Comparison of ENCODE assay signal across 8 mouse cellular contexts in genomic region chr10:81288601-81289000, GRCm38 (mm10). TPM values are rescaled to one million over a fixed set of nuclear protein-coding genes. Genes with fewer than 3 reads are reported as not detected.
DNase-seq lines count a peak whose midpoint lies in the region; ATAC-seq lines count a peak whose summit lies in the region.

No protein-coding gene starts in this region.

- H3K9me3 ChIP-seq in midbrain, embryonic 14.5 days (ENCODE audit: control insufficient read depth, low read length), result no peaks in the 10 kb centered on the region
- no peaks in the 10 kb centered on the region for H3K9me3 ChIP-seq in midbrain, embryonic 13.5 days
- H3K9me3 ChIP-seq in forebrain, embryonic 13.5 days (replicated peaks), result no peaks in the 10 kb centered on the region

- no peak overlapping the region for H3K9ac ChIP-seq in midbrain, embryonic 14.5 days (replicated peaks; ENCODE audit: low read length)
- no peak overlapping the region for H3K9ac ChIP-seq in midbrain, embryonic 13.5 days (replicated peaks)
- H3K9ac ChIP-seq in forebrain, embryonic 13.5 days, result no peak overlapping the region

- ATAC-seq in midbrain, embryonic 14.5 days (ENCODE audit: low FRiP score, low TSS enrichment), result no peak
- no peak for ATAC-seq in midbrain, embryonic 13.5 days
- no peak for ATAC-seq in forebrain, embryonic 13.5 days

- DNase-seq in gastrocnemius, postnatal 10 days, result peak; percentile 59
- DNase-seq in gastrocnemius, postnatal 25 days, result no peak
- peak; percentile 46 for DNase-seq in midbrain, embryonic 14.5 days
- DNase-seq in cerebellum, postnatal 25 days, result peak; percentile 60 to 80
- peak; percentile 63 for DNase-seq in naive thymus-derived CD4-positive, alpha-beta T cell, adult 2 months (ENCODE audit: low read depth)
- DNase-seq in urinary bladder, adult 2 months (ENCODE audit: low spot score), result no peak

- peaks cover 31% of the 10 kb centered on the region for H3K27me3 ChIP-seq in midbrain, embryonic 14.5 days (ENCODE audit: control insufficient read depth, insufficient read depth, low read length)
- H3K27me3 ChIP-seq in midbrain, embryonic 13.5 days, result peaks cover 45% of the 10 kb centered on the region
- peaks cover 37% of the 10 kb centered on the region for H3K27me3 ChIP-seq in forebrain, embryonic 13.5 days

- no peaks in the 10 kb centered on the region for H3K36me3 ChIP-seq in midbrain, embryonic 14.5 days (ENCODE audit: control insufficient read depth, insufficient read depth, low read length)
- no peaks in the 10 kb centered on the region for H3K36me3 ChIP-seq in midbrain, embryonic 13.5 days
- no peaks in the 10 kb centered on the region for H3K36me3 ChIP-seq in forebrain, embryonic 13.5 days (ENCODE audit: poor library complexity, severe bottlenecking)

- 34% methylated on average over 6 of the region's 6 CpGs for WGBS in midbrain, embryonic 14.5 days
- 33% methylated on average over 6 of the region's 6 CpGs for WGBS in midbrain, embryonic 13.5 days
- 27% methylated on average over 6 of the region's 6 CpGs for WGBS in forebrain, embryonic 13.5 days

- H3K4me1 ChIP-seq in midbrain, embryonic 14.5 days (ENCODE audit: control insufficient read depth, insufficient read depth, low read length), result 0 out of 2 replicates have a peak, but pooled peaks cover 12% of the 10 kb centered on the region
- H3K4me1 ChIP-seq in midbrain, embryonic 13.5 days (replicated peaks), result peaks cover 25% of the 10 kb centered on the region
- H3K4me1 ChIP-seq in forebrain, embryonic 13.5 days, result peaks cover 28% of the 10 kb centered on the region

- H3K4me2 ChIP-seq in midbrain, embryonic 14.5 days (ENCODE audit: low read length), result no peak overlapping the region
- no peak overlapping the region for H3K4me2 ChIP-seq in midbrain, embryonic 13.5 days (replicated peaks)
- no peak overlapping the region for H3K4me2 ChIP-seq in forebrain, embryonic 13.5 days

- H3K4me3 ChIP-seq in midbrain, embryonic 14.5 days (replicated peaks; ENCODE audit: low read depth, low read length), result no peak overlapping the region
- no peak overlapping the region for H3K4me3 ChIP-seq in midbrain, embryonic 13.5 days (replicated peaks)
- no peak overlapping the region for H3K4me3 ChIP-seq in forebrain, embryonic 13.5 days

- H3K27ac ChIP-seq in midbrain, embryonic 14.5 days (replicated peaks; ENCODE audit: low read depth, low read length), result no peak overlapping the region
- no peak overlapping the region for H3K27ac ChIP-seq in midbrain, embryonic 13.5 days
- no peak overlapping the region for H3K27ac ChIP-seq in forebrain, embryonic 13.5 days

RNA-seq across cellular contexts. Expression of gene Tjp3, which starts 2.8 kb away (rescaled TPM):
- total RNA-seq in gastrocnemius, postnatal 10 days (2021), result under 1 TPM; 0.14 to 0.36 TPM
- not detected for total RNA-seq in gastrocnemius, postnatal 25 days (2021)
- polyA plus RNA-seq in midbrain, embryonic 14.5 days (2014; fragmentation: Nextera tagmentation; extraction: Ambion mirVana), result 4.4 and 5.7 TPM in 2 replicates
- 4.9 and 5.5 TPM in 2 replicates for polyA plus RNA-seq in midbrain, embryonic 13.5 days (2015; fragmentation: Nextera tagmentation; extraction: Ambion mirVana)
- 6.2 and 7.1 TPM in 2 replicates for polyA plus RNA-seq in forebrain, embryonic 13.5 days (2015; fragmentation: Nextera tagmentation; extraction: Ambion mirVana)
- polyA plus RNA-seq in urinary bladder, adult 2 months (2012; rRNA removed), result 23.7 and 25.1 TPM in 2 replicates

RNA-seq across cellular contexts. Expression of gene Pip5k1c, which starts 4.2 kb away (rescaled TPM):
- 10 to 100 TPM; 24.0 to 30.8 TPM for total RNA-seq in gastrocnemius, postnatal 10 days (2021)
- total RNA-seq in gastrocnemius, postnatal 25 days (2021), result 10 to 100 TPM; 20.3 to 20.6 TPM
- polyA plus RNA-seq in midbrain, embryonic 14.5 days (2014; fragmentation: Nextera tagmentation; extraction: Ambion mirVana), result 102 and 132 TPM in 2 replicates
- 92.8 and 99.6 TPM in 2 replicates for polyA plus RNA-seq in midbrain, embryonic 13.5 days (2015; fragmentation: Nextera tagmentation; extraction: Ambion mirVana)
- polyA plus RNA-seq in forebrain, embryonic 13.5 days (2015; fragmentation: Nextera tagmentation; extraction: Ambion mirVana), result 73.1 and 87.2 TPM in 2 replicates
- polyA plus RNA-seq in urinary bladder, adult 2 months (2012; rRNA removed), result 38.6 and 48.9 TPM in 2 replicates

RNA-seq across cellular contexts. Expression of gene Apba3, which starts 21.8 kb away (rescaled TPM):
- 10 to 100 TPM; 61.6 to 63.5 TPM for total RNA-seq in gastrocnemius, postnatal 10 days (2021)
- total RNA-seq in gastrocnemius, postnatal 25 days (2021), result 100 to 1,000 TPM; 102 to 106 TPM
- 25.1 and 27.5 TPM in 2 replicates for polyA plus RNA-seq in midbrain, embryonic 14.5 days (2014; fragmentation: Nextera tagmentation; extraction: Ambion mirVana)
- polyA plus RNA-seq in midbrain, embryonic 13.5 days (2015; fragmentation: Nextera tagmentation; extraction: Ambion mirVana), result 27.9 and 30.8 TPM in 2 replicates
- 28.6 and 32.3 TPM in 2 replicates for polyA plus RNA-seq in forebrain, embryonic 13.5 days (2015; fragmentation: Nextera tagmentation; extraction: Ambion mirVana)
- 45.9 and 48.3 TPM in 2 replicates for polyA plus RNA-seq in urinary bladder, adult 2 months (2012; rRNA removed)

RNA-seq across cellular contexts. Expression of gene Mrpl54, which starts 21.9 kb away (rescaled TPM):
- total RNA-seq in gastrocnemius, postnatal 10 days (2021), result 100 to 1,000 TPM in 1 of 2 experiments, 10 to 100 TPM in 1; 93.7 to 108 TPM
- total RNA-seq in gastrocnemius, postnatal 25 days (2021), result 10 to 100 TPM; 87.0 to 90.0 TPM
- polyA plus RNA-seq in midbrain, embryonic 14.5 days (2014; fragmentation: Nextera tagmentation; extraction: Ambion mirVana), result 121 and 152 TPM in 2 replicates
- 138 and 148 TPM in 2 replicates for polyA plus RNA-seq in midbrain, embryonic 13.5 days (2015; fragmentation: Nextera tagmentation; extraction: Ambion mirVana)
- 134 and 135 TPM in 2 replicates for polyA plus RNA-seq in forebrain, embryonic 13.5 days (2015; fragmentation: Nextera tagmentation; extraction: Ambion mirVana)
- polyA plus RNA-seq in urinary bladder, adult 2 months (2012; rRNA removed), result 95.9 and 103 TPM in 2 replicates

RNA-seq across cellular contexts. Expression of gene Cactin, which starts 32.3 kb away (rescaled TPM):
- total RNA-seq in gastrocnemius, postnatal 10 days (2021), result 10 to 100 TPM; 11.0 to 14.5 TPM
- total RNA-seq in gastrocnemius, postnatal 25 days (2021), result 1 to 10 TPM; 7.9 to 8.3 TPM
- 22.6 and 22.8 TPM in 2 replicates for polyA plus RNA-seq in midbrain, embryonic 14.5 days (2014; fragmentation: Nextera tagmentation; extraction: Ambion mirVana)
- 35.5 and 35.8 TPM in 2 replicates for polyA plus RNA-seq in midbrain, embryonic 13.5 days (2015; fragmentation: Nextera tagmentation; extraction: Ambion mirVana)
- polyA plus RNA-seq in forebrain, embryonic 13.5 days (2015; fragmentation: Nextera tagmentation; extraction: Ambion mirVana), result 39.9 and 42.0 TPM in 2 replicates
- 27.7 and 29.5 TPM in 2 replicates for polyA plus RNA-seq in urinary bladder, adult 2 months (2012; rRNA removed)

Comparison
In these comparisons a context has a peak if more than half of its experiments do, and no peak if none do; other contexts are left out.
1. DNase-seq: peak in gastrocnemius, postnatal 10 days (single experiment), midbrain, embryonic 14.5 days (single experiment), cerebellum, postnatal 25 days (2 of 2) and naive thymus-derived CD4-positive, alpha-beta T cell, adult 2 months (single experiment); none in gastrocnemius, postnatal 25 days (single experiment) and urinary bladder, adult 2 months (single experiment).